ENCODE assay signal across 11 mouse cellular contexts in genomic region chr4:152298836-152299235, GRCm38 (mm10). TPM values are rescaled to one million over a fixed set of nuclear protein-coding genes. Genes with fewer than 3 reads are reported as not detected.
DNase-seq lines count a peak whose midpoint lies in the region; ATAC-seq and TF ChIP-seq lines count a peak whose summit lies in the region.
"Had no signal": no experiment of that assay in that cellular context is flagged by ENCODE, and none has a peak within 500 bp of the region (broad histone marks: within the 10 kb centered on the region; RNA-seq: fewer than 3 reads in every experiment).

No protein-coding gene starts in this region.

- H3K4me3 ChIP-seq in heart, embryonic 13.5 days: peak overlapping the region; percentile 80
- peak overlapping the region; percentile 67 for H3K4me3 ChIP-seq in testis, adult 2 months (ENCODE audit: control insufficient read depth, low read depth, low read length)
- H3K4me3 ChIP-seq in limb, embryonic 15.5 days: no peak overlapping the region

- 79% methylated on average over 14 of the region's 14 CpGs for WGBS in heart, embryonic 13.5 days
- 86% methylated on average over 14 of the region's 14 CpGs for WGBS in limb, embryonic 15.5 days

- TF ChIP-seq CTCF in testis, adult 2 months (IDR thresholded peaks at IDR 0.05; ENCODE audit: control insufficient read depth, insufficient read depth, insufficient replicate concordance, low read depth, low read length): no peak

- DNase-seq in heart, postnatal 25 days (ENCODE audit: low spot score): no peak
- no peak for DNase-seq in testis, postnatal 10 days (ENCODE audit: low spot score)
- DNase-seq in urinary bladder, adult 18-20 months (ENCODE audit: low spot score in 2 of 2): no peak
- DNase-seq in right cerebral cortex, postnatal 4 days: no peak
- DNase-seq: cerebellum, adult 11 months; thymus, postnatal 25 days had no signal

- H3K27me3 ChIP-seq in heart, embryonic 13.5 days (replicated peaks): peaks cover 3% of the 10 kb centered on the region
- no peaks in the 10 kb centered on the region for H3K27me3 ChIP-seq in testis, adult 2 months (ENCODE audit: control insufficient read depth, insufficient read depth, low read length)
- peaks cover 18% of the 10 kb centered on the region for H3K27me3 ChIP-seq in limb, embryonic 15.5 days

- H3K9me3 ChIP-seq in heart, embryonic 13.5 days: no peaks in the 10 kb centered on the region
- no peaks in the 10 kb centered on the region for H3K9me3 ChIP-seq in limb, embryonic 15.5 days

- intact Hi-C loops in heart, postnatal 25 days (cut with DNase I): no loop called here

- H3K4me1 ChIP-seq in heart, embryonic 13.5 days: peaks cover 32% of the 10 kb centered on the region
- peaks cover 15% of the 10 kb centered on the region for H3K4me1 ChIP-seq in testis, adult 2 months (ENCODE audit: control insufficient read depth, insufficient read depth, low read length)
- H3K4me1 ChIP-seq in limb, embryonic 15.5 days: peaks cover 21% of the 10 kb centered on the region

- peak overlapping the region; percentile 98 for H3K9ac ChIP-seq in heart, embryonic 13.5 days
- 0 out of 2 replicates have a peak overlapping the region, but pooled peaks have one; percentile 97 for H3K9ac ChIP-seq in limb, embryonic 15.5 days

- no peak for TF ChIP-seq POLR2A in testis, adult 2 months (IDR thresholded peaks at IDR 0.05; ENCODE audit: control insufficient read depth, low read depth, low read length)

- peaks cover 46% of the 10 kb centered on the region for H3K36me3 ChIP-seq in heart, embryonic 13.5 days
- H3K36me3 ChIP-seq in testis, adult 2 months (ENCODE audit: control insufficient read depth, insufficient read depth, low read length): peaks cover 2% of the 10 kb centered on the region
- peaks cover 44% of the 10 kb centered on the region for H3K36me3 ChIP-seq in limb, embryonic 15.5 days

- no peak overlapping the region for H3K27ac ChIP-seq in heart, embryonic 13.5 days (replicated peaks)
- H3K27ac ChIP-seq in testis, adult 2 months (ENCODE audit: control insufficient read depth, insufficient read depth, low read depth, low read length): no peak overlapping the region
- no peak overlapping the region for H3K27ac ChIP-seq in limb, embryonic 15.5 days

- ATAC-seq in heart, embryonic 13.5 days (ENCODE audit: extremely low read depth, insufficient number of reproducible peaks, low FRiP score, low TSS enrichment): no peak
- ATAC-seq in limb, embryonic 15.5 days (ENCODE audit: insufficient number of reproducible peaks, low FRiP score, low TSS enrichment, low read depth): no peak
- ATAC-seq in monocyte, adult 5-6 weeks (replicated peaks; ENCODE audit: insufficient number of reproducible peaks, low FRiP score, low TSS enrichment, poor library complexity, severe bottlenecking): no peak

- H3K4me2 ChIP-seq in heart, embryonic 13.5 days: peak overlapping the region; percentile 93
- peak overlapping the region; percentile 86 for H3K4me2 ChIP-seq in limb, embryonic 15.5 days

RNA-seq across cellular contexts. Expression of gene Icmt, which starts 1.8 kb away (rescaled TPM):
- 16.8 and 19.7 TPM in 2 replicates for polyA plus RNA-seq in heart, embryonic 13.5 days (2015; fragmentation: Nextera tagmentation; extraction: Ambion mirVana)
- total RNA-seq in heart, postnatal 25 days (2021): 10 to 100 TPM; 25.2 to 26.7 TPM
- polyA plus RNA-seq in testis, adult 2 months (2012; rRNA removed): 50.9 and 51.6 TPM in 2 replicates
- 26.4 and 26.5 TPM in 2 replicates for polyA plus RNA-seq in limb, embryonic 15.5 days (2015; fragmentation: Nextera tagmentation; extraction: Ambion mirVana)
- 10.5 to 18.2 TPM (median 14.9 TPM) in 3 replicates for total RNA-seq in monocyte, adult 5-6 weeks (2017)

RNA-seq across cellular contexts. Expression of gene Hes3, which starts 7.4 kb away (rescaled TPM):
- polyA plus RNA-seq in heart, embryonic 13.5 days (2015; fragmentation: Nextera tagmentation; extraction: Ambion mirVana): not detected in 2 replicates
- total RNA-seq in heart, postnatal 25 days (2021): not detected
- 1.5 and 1.6 TPM in 2 replicates for polyA plus RNA-seq in testis, adult 2 months (2012; rRNA removed)
- polyA plus RNA-seq in limb, embryonic 15.5 days (2015; fragmentation: Nextera tagmentation; extraction: Ambion mirVana): not detected in 2 replicates
- not detected in 3 replicates for total RNA-seq in monocyte, adult 5-6 weeks (2017)
- total RNA-seq: left cerebral cortex, adult 18-20 months had no signal

RNA-seq across cellular contexts. Expression of gene Rnf207, which starts 20.0 kb away (rescaled TPM):
- polyA plus RNA-seq in heart, embryonic 13.5 days (2015; fragmentation: Nextera tagmentation; extraction: Ambion mirVana): 71.2 and 73.2 TPM in 2 replicates
- total RNA-seq in heart, postnatal 25 days (2021): 10 to 100 TPM; 69.6 to 73.3 TPM
- 0.22 and 0.43 TPM in 2 replicates for polyA plus RNA-seq in testis, adult 2 months (2012; rRNA removed)
- polyA plus RNA-seq in limb, embryonic 15.5 days (2015; fragmentation: Nextera tagmentation; extraction: Ambion mirVana): 0.29 and 0.31 TPM in 2 replicates
- not detected in 3 replicates for total RNA-seq in monocyte, adult 5-6 weeks (2017)

RNA-seq across cellular contexts. Expression of gene Gpr153, which starts 24.8 kb away (rescaled TPM):
- polyA plus RNA-seq in heart, embryonic 13.5 days (2015; fragmentation: Nextera tagmentation; extraction: Ambion mirVana): 9.2 and 9.6 TPM in 2 replicates
- total RNA-seq in heart, postnatal 25 days (2021): 10 to 100 TPM; 14.3 to 14.9 TPM
- polyA plus RNA-seq in testis, adult 2 months (2012; rRNA removed): 17.2 and 18.9 TPM in 2 replicates
- 18.9 and 21.9 TPM in 2 replicates for polyA plus RNA-seq in limb, embryonic 15.5 days (2015; fragmentation: Nextera tagmentation; extraction: Ambion mirVana)
- 0.39 to 0.86 TPM in 2 of 3 replicates, not detected in the other for total RNA-seq in monocyte, adult 5-6 weeks (2017)

RNA-seq across cellular contexts. Expression of gene Rpl22, which starts 26.7 kb away (rescaled TPM):
- polyA plus RNA-seq in heart, embryonic 13.5 days (2015; fragmentation: Nextera tagmentation; extraction: Ambion mirVana): 226 and 250 TPM in 2 replicates
- total RNA-seq in heart, postnatal 25 days (2021): 100 to 1,000 TPM; 254 TPM
- 47.5 and 49.7 TPM in 2 replicates for polyA plus RNA-seq in testis, adult 2 months (2012; rRNA removed)
- 286 and 375 TPM in 2 replicates for polyA plus RNA-seq in limb, embryonic 15.5 days (2015; fragmentation: Nextera tagmentation; extraction: Ambion mirVana)
- 1,335 to 1,418 TPM (median 1,365 TPM) in 3 replicates for total RNA-seq in monocyte, adult 5-6 weeks (2017)

Comparison
In these comparisons a context has a peak if more than half of its experiments do, and no peak if none do; other contexts are left out.
1. RNA of gene Rnf207, which starts 20.0 kb away (polyA plus RNA-seq): 71.2 to 73.2 TPM in heart, embryonic 13.5 days; 0.29 to 0.31 TPM in limb, embryonic 15.5 days and 0.22 to 0.43 TPM in testis, adult 2 months; every median in the first group is over 10 times any median in the second.